Mouse (Mus musculus) forebrain, embryonic 11.5 days (tissue): ENCODE data around the gene Bcap31. TPM values are rescaled to one million over a fixed set of nuclear protein-coding genes. Genes with fewer than 3 reads are reported as not detected.
A peak's percentile ranks its signal among the peaks of the same experiment; 100 is the strongest.

Experiments used
- ATAC-seq: fragments of 200-750 bp; cut with Nextera tagmentation; replicated peaks from 2 replicates; pipeline ENCODE4 v1.8.0; 2017; ENCODE audit warnings: moderate TSS enrichment; ENCODE audit not compliant: low FRiP score
- DNase-seq: peaks from one replicate; pipeline ENCODE4 v3.0.0-alpha.2; 2017; ENCODE audit warnings: low spot score
- H3K27ac ChIP-seq: fragments of 300-500 bp; sonication (generic); 2 replicates; pipeline ENCODE4 v1.5.1; 2014; ENCODE audit warnings: low read depth, low read length
- H3K27me3 ChIP-seq: fragments of 300-500 bp; sonication (generic); 2 replicates; pipeline ENCODE4 v1.6.1; 2014; ENCODE audit warnings: mild to moderate bottlenecking, low read length, mixed read lengths; ENCODE audit not compliant: control insufficient read depth, insufficient read depth
- H3K36me3 ChIP-seq: fragments of 300-500 bp; sonication (generic); 2 replicates; pipeline ENCODE4 v1.6.1; 2014; ENCODE audit warnings: mild to moderate bottlenecking, low read length, moderate library complexity, mixed read lengths; ENCODE audit not compliant: control insufficient read depth, insufficient read depth
- H3K4me1 ChIP-seq: fragments of 300-500 bp; sonication (generic); replicated peaks from 2 replicates; pipeline ENCODE4 v1.6.1; 2014; ENCODE audit warnings: low read length, mixed read lengths; ENCODE audit not compliant: control insufficient read depth, insufficient read depth
- H3K4me2 ChIP-seq: fragments of 300-500 bp; sonication (generic); 2 replicates; pipeline ENCODE4 v1.6.1; 2014; ENCODE audit warnings: low read depth, mild to moderate bottlenecking, low read length, moderate library complexity, mixed read lengths; ENCODE audit not compliant: severe bottlenecking
- H3K4me3 ChIP-seq: fragments of 300-500 bp; sonication (generic); 2 replicates; pipeline ENCODE4 v1.5.1; 2014; ENCODE audit warnings: low read depth, low read length
- H3K9ac ChIP-seq: fragments of 300-500 bp; sonication (generic); 2 replicates; pipeline ENCODE4 v1.6.1; 2014; ENCODE audit warnings: low read length
- H3K9me3 ChIP-seq: fragments of 300-500 bp; sonication (generic); 2 replicates; pipeline ENCODE4 v1.6.1; 2016; ENCODE audit warnings: low read length, mixed read lengths; ENCODE audit not compliant: control insufficient read depth
- WGBS: fragments of 180-500 bp; shearing (Covaris S2); extraction: QIAGEN DNeasy Blood & Tissue Kit; methylation state at CpG from one replicate; pipeline ENCODE4 v1.1.7; 2014; 5-methylcytosine and 5-hydroxymethylcytosine counted together
- polyA plus RNA-seq: library from polyadenylated mRNA; unstranded; fragments of >200 nt; fragmentation: Nextera tagmentation; extraction: Ambion mirVana; gene quantifications from 2 replicates; pipeline ENCODE4 v1.2.1, GENCODE M21; 2014

Gene Bcap31
- polyA plus RNA-seq, 1 experiment from 2014 or later: 135 TPM

GRCm38 (mm10) chrX:73672879-73673618 lies 42.9 kb downstream of the Bcap31 start, which contains the start of gene Slc6a8:
Gene Slc6a8 (plus strand): TSS chrX:73673150.
- no peak within 1 kb of the TSS for H3K27ac ChIP-seq
- H3K9ac ChIP-seq: peak within 1 kb of the TSS; percentile 70
- peak within 1 kb of the TSS; percentile 56 for H3K4me3 ChIP-seq
- no peaks in the 10 kb centered on the region for H3K36me3 ChIP-seq
- H3K4me1 ChIP-seq: no peaks in the 10 kb centered on the region
- DNase-seq (peak; percentile 88), ATAC-seq (peak; percentile 76)
- 26% methylated on average over 16 of the region's 72 CpGs for WGBS
- peak within 1 kb of the TSS; percentile 66 for H3K4me2 ChIP-seq
- H3K27me3 ChIP-seq: no peaks in the 10 kb centered on the region
- no peaks in the 10 kb centered on the region for H3K9me3 ChIP-seq

- no peaks in the 10 kb centered on the region for H3K27me3 ChIP-seq
- no peaks in the 10 kb centered on the region for H3K4me1 ChIP-seq
- ATAC-seq (peak; percentile 71), DNase-seq (peak; percentile 71)
- no peak overlapping the region for H3K4me3 ChIP-seq
- H3K9me3 ChIP-seq: no peaks in the 10 kb centered on the region
- H3K27ac ChIP-seq: no peak overlapping the region
- WGBS: 44% methylated on average over 3 of the region's 4 CpGs
- no peak overlapping the region for H3K4me2 ChIP-seq
- no peak overlapping the region for H3K9ac ChIP-seq
- no peaks in the 10 kb centered on the region for H3K36me3 ChIP-seq
Measured at GRCm38 (mm10) chrX:73672031-73672431, 43.9 kb downstream of the Bcap31 start.

DNA sequence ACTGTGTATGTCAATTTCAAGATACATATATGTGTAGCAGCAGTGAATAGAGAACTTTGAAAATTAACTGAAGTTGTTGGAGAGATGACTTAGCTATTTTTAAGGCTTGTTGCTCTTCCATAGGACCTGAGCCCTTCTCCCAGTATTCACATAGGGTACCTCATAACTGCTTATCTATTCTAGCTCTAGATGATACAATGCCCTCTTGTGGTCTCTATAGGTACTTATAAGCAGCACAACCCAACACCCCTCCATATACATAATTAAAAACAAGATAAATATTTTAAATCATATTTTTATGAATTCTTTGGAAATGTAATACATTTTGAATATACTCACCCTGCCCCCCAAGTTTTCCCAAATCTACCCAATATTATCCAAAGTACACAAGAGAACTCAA lies 52.8 kb downstream of the Bcap31 start:
- no peak for DNase-seq
- H3K4me3 ChIP-seq: no peak overlapping the region
- no peaks in the 10 kb centered on the region for H3K27me3 ChIP-seq
- H3K9ac ChIP-seq: no peak overlapping the region
- no peaks in the 10 kb centered on the region for H3K36me3 ChIP-seq
- no peak for ATAC-seq
- no peak overlapping the region for H3K27ac ChIP-seq
- H3K4me2 ChIP-seq: no peak overlapping the region
- H3K4me1 ChIP-seq: no peaks in the 10 kb centered on the region
- H3K9me3 ChIP-seq: no peaks in the 10 kb centered on the region

DNA sequence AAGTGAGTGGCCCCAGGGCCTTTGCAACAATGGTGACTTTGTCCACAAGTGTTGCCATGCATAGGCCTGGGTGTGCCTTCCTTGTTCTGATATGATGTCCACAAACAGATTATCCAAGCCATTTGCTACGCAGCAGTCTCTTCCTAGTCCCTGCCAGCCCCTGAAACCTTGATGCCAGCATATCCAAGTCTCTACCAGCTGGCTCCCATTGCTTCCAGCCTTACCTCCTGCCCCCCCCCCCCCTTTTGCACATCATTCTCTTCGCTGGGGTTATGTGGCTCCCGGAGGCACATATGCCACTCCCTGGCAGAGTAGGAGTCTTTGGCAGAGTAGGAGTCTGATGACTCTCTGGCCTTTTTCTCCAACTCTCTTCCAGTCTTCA lies 55.7 kb downstream of the Bcap31 start:
- WGBS: 60% methylated on average over 2 of the region's 3 CpGs
- peak overlapping the region; percentile 44 for H3K4me3 ChIP-seq
- ATAC-seq (no peak), DNase-seq (no peak)
- peak overlapping the region; percentile 59 for H3K9ac ChIP-seq
- H3K9me3 ChIP-seq: no peaks in the 10 kb centered on the region
- no peaks in the 10 kb centered on the region for H3K27me3 ChIP-seq
- no peaks in the 10 kb centered on the region for H3K36me3 ChIP-seq
- no peaks in the 10 kb centered on the region for H3K4me1 ChIP-seq
- no peak overlapping the region for H3K27ac ChIP-seq
- peak overlapping the region; percentile 65 for H3K4me2 ChIP-seq

DNA sequence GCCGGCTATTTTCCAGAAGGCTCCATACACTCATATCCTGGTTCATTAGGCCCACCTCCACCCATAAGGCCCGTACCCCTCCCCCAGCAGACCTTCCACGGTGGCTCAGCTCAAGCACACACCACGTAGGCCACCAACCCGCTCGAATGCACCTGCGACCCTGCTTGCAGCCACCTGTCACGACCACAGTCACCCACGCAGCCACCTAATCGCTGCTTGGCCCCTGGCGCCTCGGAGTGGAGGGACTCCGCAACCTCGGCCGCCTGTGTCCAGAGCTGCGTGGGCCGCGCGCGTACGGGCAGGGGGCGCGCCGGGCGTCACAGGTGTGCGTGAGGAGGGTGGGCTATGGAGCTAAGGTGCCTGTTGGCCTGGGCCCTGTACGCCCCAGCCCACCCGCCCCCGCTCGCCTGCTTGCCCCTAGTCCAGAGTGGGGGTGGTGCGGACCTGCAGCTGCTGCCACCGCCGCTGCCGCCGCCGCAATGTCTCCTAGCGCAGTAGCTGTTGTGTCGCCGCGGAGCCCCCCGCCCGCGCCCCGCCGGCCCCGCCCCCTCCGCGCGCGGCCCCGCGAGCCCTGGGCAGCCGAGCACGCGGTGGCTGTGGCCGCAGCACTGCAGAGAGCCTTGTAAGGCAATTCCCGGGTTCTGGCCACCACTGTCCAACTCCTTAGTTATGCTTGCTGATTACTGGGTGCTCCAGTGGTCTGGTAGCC lies 56.2 kb downstream of the Bcap31 start, which contains the start of gene Pnck:
Pnck (minus strand) TSS at position 543 of the 709 bp plus-strand sequence.
- peak within 1 kb of the TSS; percentile 44 for H3K4me3 ChIP-seq
- DNase-seq: peak; percentile 71
- no peaks in the 10 kb centered on the region for H3K36me3 ChIP-seq
- peak within 1 kb of the TSS; percentile 59 for H3K9ac ChIP-seq
- H3K4me2 ChIP-seq: peak within 1 kb of the TSS; percentile 65
- H3K27me3 ChIP-seq: no peaks in the 10 kb centered on the region
- 20% methylated on average over 40 of the region's 57 CpGs for WGBS
- no peaks in the 10 kb centered on the region for H3K4me1 ChIP-seq
- ATAC-seq: peak; percentile 63
- no peak within 1 kb of the TSS for H3K27ac ChIP-seq
- H3K9me3 ChIP-seq: no peaks in the 10 kb centered on the region

GRCm38 (mm10) chrX:73658936-73659574 lies 56.9 kb downstream of the Bcap31 start:
- Histone ChIP-seq H3K4me3 (peak overlapping the region; percentile 44), H3K4me1 (no peaks in the 10 kb centered on the region), H3K9me3 (no peaks in the 10 kb centered on the region), H3K4me2 (peak overlapping the region; percentile 65), H3K36me3 (no peaks in the 10 kb centered on the region), H3K9ac (no peak overlapping the region), H3K27me3 (no peaks in the 10 kb centered on the region), H3K27ac (no peak overlapping the region)
- DNase-seq: no peak
- 60% methylated on average over 13 of the region's 13 CpGs for WGBS
- ATAC-seq: peak; percentile 28

GRCm38 (mm10) chrX:73658391-73658790 lies 57.6 kb downstream of the Bcap31 start:
- H3K4me1 ChIP-seq: no peaks in the 10 kb centered on the region
- ATAC-seq (no peak), DNase-seq (no peak)
- WGBS: 52% methylated on average over 7 of the region's 7 CpGs
- H3K27ac ChIP-seq: no peak overlapping the region
- no peaks in the 10 kb centered on the region for H3K27me3 ChIP-seq
- no peak overlapping the region for H3K4me3 ChIP-seq
- H3K4me2 ChIP-seq: no peak overlapping the region
- H3K9ac ChIP-seq: no peak overlapping the region
- H3K36me3 ChIP-seq: no peaks in the 10 kb centered on the region
- no peaks in the 10 kb centered on the region for H3K9me3 ChIP-seq

DNA sequence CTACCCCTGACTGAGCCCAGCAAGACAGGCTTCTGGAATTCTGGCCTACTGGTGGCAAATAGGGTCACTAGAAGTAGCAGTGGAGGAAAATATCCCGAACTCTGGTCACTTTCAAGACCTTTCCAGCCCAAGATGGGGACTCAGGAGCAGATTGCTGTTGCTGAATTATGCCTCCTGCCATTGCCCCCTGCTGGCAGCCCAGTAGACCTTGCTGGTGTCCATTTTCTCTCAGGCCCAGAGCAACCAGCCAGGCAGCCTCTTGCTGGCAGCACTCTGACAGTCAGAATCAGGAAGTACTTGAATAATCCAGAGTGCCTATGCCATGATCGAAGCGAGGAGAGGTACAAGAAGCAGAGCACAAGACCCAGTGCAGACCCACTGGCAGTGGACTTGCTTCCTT lies 60.4 kb downstream of the Bcap31 start:
- Histone ChIP-seq H3K27ac (no peak overlapping the region), H3K9me3 (no peaks in the 10 kb centered on the region), H3K4me3 (no peak overlapping the region), H3K9ac (no peak overlapping the region), H3K36me3 (no peaks in the 10 kb centered on the region), H3K27me3 (no peaks in the 10 kb centered on the region), H3K4me2 (no peak overlapping the region), H3K4me1 (no peaks in the 10 kb centered on the region)
- DNase-seq: no peak
- ATAC-seq: no peak
- 68% methylated on average over 3 of the region's 3 CpGs for WGBS
